Mouse (Mus musculus): ENCODE results near the gene Phf24.

Gene Phf24

DNA sequence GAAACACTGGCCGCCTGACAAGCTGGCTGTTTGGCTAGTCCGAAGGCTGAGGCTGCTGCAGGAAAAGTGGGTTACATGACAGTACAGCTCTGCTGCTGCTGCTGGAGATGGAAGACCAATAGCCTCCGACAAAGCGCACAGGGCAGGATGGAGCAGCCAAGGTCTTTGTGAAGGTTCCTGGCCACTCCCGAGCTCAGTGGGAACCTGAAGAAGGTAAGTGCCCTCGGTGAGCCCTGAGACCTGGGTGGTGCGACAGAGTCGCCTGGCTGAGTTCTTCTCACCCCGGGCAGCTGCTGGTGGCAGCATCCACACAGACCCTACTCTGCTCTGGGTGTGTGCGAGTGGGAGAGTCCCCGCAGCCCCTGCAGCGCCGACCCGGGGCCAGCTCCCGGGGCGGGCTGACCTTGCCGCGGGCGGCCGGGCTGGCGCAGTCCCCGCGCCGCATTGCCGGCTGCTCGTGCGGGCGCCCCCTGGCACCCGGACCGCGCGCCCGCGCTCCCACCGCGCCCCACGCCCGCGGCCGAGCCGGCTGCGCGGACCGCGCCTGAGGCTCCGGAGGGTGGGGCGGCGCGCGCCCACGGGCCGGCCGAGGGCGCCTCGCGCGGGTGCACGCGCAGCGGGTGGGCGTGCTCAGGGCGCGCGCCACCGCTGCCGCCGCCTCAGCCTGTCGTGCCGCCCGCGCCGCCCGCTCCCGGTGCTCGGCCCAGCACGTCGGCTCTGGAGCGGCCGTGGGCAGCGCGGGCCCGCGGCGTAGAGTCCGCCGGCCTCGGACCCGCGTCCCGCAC is at the start of gene Phf24:
TSS of gene Phf24 (plus strand) at position 44 of the 785 bp plus-strand sequence.
- no peak for DNase-seq

DNA sequence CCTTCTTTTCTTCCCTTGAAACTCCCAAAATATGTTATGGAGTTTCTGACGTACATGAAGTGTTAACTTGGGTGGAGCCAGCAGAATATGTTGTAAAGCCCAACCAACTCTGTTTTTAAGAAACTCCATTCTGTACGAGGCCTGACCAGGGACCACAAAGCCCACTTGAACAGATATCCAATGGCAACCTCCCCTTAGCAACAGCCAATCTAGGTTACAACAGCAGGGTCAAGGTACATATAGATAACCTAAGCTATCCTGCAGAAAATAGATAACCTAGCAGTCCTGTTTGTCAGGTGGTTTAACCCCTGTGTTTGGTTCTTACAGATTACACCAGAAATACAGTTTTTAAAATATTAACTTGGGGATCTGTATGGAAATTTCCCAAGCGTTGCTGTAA is 49.1 kb upstream of the Phf24 start:
- no peak for DNase-seq

DNA sequence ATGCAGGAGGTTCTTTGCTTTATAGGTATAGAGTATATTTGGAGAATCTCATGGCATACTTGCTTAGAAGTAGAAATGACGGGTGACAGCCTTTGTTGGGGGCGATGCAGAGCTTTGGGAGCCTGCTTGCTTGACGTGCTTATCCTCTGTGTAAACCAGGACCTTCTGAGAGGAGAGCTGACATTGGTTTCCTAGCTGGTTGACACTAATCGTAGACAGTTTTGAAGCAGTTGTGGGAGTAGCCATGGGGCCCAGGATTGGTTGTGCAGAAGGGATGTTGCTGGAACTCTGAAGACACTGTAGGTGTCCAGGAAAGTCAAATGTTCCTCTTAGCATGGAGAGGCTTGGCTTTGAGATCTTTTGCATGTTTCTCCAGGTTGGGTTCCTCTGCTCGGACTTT is 48.3 kb upstream of the Phf24 start:
- DNase-seq = no peak

DNA sequence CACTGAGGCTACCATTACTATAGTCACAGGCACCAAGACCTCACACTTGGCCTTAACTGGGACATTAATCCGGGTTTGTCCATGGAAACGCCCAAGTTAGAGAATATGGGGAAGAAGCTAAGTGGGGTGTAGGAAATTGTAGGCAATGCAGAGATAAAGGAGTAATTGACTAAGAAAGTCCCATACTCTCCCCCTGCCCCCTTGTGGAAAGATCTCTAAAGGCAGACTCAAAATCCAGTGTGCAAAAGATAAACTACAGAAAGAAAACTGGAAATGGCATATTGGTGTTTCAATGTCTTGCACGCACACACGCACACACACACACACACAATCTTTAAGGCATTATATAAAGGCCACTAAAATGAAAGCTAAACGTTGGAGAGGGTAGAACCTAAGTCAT is 45.7 kb upstream of the Phf24 start:
- no peak for DNase-seq

DNA sequence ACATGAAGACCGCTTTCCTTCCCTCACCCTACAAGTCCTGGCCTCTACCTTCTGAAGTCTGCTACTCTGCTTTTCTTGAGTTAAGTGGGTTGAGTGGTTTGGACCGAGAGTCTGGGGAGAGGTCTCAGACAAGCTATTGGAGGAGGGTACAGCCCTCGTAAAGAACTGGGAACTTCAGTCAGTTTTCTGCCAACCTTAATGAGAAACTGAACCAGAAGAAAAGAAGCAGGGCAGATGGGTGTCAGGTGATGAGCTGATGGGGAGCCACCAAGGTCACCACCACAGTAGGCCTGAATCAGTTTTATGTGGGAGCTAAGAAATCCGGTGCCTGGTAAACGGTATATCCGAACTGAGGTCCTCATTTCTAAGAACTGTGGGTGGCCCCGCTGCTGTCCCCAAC is 44.3 kb upstream of the Phf24 start:
- no peak for DNase-seq

DNA sequence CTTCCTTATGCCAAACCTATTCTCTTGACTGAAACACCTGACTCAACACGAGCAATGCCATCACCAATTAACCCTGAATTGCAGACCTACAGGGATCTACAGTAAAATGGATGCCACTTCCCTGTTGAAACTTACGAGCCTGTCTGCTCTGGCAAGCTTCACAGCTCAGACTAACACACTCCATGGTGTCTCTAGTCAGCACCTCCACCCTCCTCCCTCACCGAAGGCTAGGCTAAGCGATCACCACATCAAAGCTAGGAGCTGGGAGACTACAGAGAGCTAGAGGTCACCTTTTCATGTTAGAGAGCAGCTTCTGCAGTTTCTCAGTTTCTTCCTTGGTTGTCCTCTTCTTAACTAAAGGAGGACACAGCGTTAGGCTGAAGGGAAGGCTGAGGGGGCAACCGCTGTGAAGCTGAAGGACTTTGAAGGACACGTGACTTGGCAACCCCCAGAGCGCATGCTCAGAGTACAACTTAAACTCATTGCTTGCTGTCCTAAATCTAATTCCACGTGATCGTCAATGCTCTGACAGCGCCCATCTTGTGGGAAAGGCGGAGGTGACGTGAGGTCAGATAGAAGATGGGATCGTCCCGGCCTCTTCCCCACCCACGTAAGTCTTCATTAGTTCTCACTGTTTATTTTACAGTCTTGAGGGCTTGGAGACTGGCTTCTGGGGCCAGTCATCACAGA is 43.6 kb upstream of the Phf24 start:
- DNase-seq = no peak

DNA sequence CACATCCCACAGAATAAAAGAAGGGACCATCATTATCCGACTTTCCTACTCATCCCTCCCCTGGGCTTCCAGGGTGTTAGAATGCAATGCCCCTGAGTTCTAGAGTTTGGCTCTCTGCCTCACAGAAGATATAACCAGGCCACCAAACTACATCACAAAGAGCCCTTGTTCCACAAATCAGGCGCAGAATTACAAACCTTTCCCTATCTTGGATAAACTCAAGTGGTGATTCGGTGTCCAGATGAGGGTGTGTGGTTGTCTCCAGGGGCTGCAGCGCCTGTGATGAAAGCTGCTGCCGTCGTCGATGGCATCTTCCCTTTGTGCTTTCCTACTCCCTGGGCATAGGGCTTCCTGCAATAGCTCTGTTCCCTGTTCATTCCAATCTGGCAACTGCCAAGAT is 42.3 kb upstream of the Phf24 start, which contains the start of gene Fam205c:
TSS of gene Fam205c (minus strand) at position 101 of the 400 bp plus-strand sequence.
- no peak for DNase-seq

DNA sequence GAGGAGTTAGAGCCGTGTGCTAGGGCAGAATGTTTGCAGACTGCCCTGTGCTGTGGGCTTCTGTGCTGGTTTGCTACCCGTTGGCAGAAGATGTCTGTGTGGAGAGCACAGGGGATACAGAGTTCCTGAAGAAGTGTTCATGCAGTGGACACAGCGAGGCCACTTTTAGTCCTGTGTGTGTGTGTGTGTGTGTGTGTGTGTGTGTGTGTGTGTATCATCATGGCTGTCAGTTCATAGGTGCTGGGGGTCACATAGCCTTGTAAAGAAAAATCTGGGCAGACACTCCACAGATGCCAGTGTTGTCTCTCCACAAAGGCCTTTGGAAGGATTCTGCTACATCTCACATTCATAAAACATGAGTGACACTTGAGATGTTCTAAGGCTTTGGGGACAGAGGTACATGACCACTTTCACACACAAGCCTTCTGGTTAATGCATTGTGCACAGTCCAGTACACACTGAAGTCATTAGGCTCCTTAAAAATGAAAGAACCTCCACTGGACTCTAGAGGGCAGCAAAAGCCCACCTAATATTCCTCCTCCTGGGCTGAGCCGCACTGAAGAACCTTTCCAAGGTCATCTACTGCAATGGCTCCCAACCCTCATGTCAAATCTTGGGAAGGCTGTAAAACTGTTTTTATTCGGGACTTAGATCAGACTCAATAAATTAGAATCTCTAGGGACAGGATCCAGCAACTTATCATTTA is 39.7 kb upstream of the Phf24 start:
- no peak for DNase-seq

DNA sequence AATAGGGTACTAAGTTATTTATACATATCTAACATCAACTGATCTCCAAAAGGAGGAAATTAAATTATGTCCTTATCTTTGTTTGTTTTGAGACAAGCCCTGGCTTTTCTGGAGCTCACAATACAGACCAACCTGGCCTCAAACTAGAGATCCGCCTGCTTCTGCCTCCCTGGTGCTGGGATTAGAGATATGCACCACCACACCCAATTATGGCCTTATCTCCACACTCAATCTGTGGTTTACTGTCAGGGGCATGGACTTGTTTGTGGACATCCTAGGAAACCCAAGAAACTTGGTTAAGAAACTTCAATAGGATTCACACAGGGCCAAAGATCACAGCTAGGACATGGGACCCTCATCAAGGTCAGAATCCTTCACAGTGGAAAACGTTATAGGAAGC is 38.8 kb upstream of the Phf24 start:
- no peak for DNase-seq

DNA sequence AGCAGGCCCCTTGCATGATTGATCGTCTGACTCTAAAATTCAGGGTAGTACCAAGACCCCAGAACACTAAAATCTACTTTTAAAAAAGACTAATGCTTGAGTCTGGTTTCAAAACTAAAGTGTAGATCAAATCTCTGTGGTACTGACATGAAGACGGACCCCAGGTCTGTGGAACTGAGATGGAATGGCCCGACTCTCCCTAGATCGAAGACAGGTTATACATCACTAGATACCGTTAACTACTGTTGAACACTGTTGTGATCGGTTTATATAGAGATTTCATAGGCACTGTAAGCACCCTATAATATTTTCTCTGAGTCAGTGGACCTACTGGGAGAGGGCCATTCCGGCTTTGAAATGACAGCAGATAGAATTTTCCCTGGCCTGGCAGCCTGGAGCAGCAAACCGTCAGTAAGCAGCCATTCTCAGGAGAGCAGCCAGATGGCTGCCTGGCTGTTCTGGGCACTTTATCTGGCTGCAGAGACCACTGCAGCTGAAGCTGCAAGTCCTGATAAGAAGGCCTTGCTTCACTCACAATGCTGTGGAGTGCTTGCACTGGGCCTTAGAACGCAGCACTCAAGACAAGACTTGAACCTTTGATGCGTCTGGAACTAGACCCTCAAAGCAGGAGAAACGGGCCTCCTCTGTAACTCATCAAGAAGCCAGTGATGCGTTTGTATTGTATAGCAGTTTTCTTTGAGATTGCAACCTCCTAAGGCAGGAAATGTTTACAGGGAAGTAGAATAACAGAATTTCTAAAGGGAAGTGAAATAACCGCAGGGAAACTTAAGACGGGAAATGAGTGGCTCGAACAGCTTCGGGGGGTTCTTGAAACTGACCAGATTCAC is 36.4 kb upstream of the Phf24 start:
- DNase-seq = no peak

DNA sequence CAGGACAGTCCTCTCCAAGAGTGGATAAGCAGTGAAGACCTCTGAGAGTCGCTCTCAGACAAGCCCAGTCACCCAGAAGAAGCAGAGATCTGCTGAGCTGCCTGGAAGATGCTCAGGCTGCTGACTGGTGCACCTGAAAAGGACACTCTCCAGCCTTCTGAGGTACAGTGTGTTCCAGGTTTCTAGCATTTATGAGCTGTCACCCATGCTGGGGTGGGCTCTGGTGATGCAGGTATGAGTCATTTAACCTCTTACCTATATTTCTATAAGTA is 35.8 kb upstream of the Phf24 start:
- DNase-seq = no peak

DNA sequence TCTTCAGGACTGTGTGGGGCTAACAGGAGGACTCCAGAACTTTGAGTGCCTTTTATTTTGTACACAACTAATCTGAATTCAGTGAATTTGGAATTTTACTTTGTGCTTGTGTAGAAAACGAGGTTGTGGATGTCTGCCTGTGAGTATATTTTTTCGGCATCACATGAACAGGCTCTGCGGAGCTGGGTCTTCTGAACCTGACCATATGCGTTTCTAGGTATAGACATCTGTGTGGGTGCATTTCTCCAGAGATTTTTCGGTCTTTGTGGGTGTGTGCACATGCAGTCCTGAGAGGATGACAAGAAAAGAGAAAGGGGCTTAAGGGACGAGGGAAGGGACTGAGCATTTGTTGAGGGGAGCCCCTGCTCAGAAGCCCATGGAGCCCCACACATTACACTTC is 29.5 kb upstream of the Phf24 start:
- no peak for DNase-seq

DNA sequence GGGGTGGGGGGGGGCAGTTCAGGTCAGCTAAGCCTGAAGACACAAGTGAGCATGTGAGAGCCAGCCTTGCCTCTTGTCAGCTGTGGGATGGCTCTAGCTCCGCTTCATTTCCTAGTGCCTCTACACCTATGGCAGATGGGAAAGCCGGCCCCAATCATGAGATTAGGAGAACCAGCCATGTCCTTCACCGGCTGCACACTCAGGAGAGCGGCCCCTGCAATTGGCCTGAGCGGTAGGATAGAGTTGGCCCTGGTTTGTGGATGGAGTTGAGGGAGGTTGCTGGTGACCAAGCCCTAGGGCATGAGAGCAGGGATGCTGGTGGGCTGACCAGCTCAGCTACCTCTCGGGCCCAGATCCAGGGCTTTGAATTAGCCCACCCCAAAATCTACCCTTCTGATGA is 27.7 kb upstream of the Phf24 start:
- DNase-seq = no peak

DNA sequence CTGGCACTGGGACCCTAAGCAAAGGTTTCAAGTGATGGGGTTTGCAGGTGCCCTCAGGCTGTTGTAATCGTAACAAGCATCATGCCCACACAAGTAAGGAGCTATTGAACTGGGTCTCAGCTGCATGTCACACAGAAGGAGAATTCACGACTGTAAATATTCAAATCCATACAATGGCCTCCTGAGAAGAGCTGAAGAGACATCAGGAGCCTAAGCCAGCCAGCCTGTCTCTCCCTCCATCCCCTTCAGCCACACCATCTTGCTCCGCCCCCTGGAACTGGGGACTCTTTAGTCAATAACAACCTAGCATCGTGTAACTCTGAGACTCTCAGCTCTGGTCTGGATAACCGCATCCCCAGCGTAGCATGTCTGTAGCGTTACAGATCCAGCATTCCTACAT is 25.3 kb upstream of the Phf24 start:
- DNase-seq = no peak

DNA sequence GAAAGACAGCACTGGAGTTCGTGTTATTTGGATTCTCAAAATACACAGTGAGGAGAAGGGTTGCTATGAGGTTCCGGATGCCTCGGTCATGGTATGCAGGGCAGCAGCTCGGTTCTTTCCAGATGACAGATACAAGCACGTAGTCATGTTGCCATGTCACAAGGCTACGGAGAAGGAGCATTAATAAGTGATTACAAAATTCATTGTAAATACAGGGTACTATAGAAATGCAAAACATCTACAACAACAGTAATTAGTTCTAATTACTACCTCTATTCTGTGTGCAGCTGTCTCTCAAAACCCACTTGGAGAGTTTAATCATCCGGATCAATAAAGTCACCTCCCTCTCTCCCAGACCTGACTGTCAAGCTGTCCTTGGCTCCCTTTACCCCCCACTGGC is 21.3 kb upstream of the Phf24 start:
- no peak for DNase-seq

DNA sequence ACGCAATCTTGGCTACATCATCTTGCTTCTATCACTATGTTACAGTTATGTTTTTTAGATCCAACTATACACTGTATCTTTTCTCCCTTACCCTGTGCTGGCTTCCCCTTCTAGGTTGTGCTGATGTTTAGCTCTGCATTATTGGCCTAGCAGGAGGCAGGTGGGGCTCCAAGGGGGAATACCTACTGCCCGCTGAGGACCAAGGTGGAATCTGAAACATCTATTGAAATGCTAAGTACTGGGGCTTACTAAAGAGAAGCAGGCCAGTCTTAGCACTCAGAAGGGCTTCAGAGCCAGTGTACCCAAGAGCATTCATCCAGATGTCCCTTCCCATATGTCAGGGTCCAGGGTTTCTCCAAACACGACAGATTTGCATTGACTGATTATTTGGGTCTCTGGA is 17.5 kb upstream of the Phf24 start:
- DNase-seq = no peak

DNA sequence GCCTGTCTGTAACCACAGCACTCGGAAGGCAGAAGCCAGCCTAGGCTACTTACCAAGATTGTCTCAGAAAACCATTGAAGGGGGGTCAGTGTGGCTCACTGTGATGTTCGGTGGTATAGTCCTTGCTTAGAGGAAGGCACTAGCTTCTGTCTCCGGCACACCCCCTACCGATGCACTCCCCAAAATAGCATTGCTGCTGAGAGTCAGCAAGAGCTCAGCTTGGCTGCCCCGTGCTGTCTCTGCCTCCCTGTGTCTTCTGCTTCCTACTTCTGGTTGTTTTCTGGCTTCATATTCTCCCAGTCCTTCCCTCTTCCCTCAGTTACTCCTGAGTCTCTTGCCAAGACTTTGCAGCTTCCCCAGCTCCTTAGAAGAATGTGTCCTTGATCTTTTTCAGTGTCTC is 15.6 kb upstream of the Phf24 start:
- DNase-seq = no peak

DNA sequence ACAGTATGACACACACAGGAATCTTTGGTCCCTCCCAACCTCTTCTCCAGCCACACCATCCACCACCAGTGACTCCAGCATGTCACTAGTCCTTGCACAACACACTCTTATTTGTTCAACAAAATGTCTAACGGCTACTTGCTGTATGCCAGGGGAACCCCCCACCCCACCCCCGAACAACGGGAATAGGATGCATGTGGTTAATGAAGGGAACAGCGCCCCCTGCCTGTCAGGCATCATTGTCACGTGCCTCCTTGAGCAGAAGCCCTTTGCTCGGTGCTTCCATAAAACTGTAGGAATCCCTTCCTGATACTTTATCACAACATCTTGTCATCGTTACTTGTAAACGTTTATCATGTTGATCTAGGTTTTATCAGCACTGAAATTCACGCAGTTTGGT is 14.3 kb upstream of the Phf24 start:
- no peak for DNase-seq

DNA sequence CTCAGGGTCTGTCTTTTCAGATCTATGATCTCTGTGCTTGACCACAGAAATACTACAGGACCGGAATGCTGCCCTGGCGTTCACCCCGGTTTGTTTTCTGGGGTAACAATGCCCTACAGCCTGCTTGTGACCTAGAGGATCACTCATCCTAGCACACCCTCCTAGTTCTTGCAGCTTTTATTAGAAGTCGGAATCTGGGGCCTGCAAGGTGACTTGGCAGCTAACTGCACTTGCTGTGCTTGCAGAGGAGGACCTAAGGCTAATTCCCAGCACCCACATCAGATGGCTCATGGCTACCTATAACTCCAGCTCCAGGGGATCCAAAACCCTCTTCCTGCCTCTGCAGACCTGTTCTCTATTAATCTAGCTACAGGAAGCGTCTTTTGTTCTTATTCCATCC is 13.7 kb upstream of the Phf24 start:
- DNase-seq = no peak

DNA sequence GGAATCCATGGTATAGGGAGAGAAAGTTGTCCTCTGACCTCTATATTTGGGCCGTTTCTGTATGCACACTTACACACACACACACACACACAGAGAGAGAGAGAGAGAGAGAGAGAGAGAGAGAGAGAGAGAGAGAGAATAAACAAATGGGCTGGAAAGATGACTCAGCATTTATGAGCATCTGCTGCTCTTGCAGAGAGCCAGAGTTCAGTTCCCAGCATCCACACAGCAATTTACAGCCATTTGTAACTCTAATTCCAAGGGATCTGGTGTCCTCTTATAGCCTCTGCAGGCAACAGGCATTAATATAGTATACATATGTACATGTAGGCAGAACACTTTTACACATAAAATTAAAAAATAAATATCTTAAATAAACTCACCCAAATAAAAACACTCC is 12.5 kb upstream of the Phf24 start:
- DNase-seq = no peak

DNA sequence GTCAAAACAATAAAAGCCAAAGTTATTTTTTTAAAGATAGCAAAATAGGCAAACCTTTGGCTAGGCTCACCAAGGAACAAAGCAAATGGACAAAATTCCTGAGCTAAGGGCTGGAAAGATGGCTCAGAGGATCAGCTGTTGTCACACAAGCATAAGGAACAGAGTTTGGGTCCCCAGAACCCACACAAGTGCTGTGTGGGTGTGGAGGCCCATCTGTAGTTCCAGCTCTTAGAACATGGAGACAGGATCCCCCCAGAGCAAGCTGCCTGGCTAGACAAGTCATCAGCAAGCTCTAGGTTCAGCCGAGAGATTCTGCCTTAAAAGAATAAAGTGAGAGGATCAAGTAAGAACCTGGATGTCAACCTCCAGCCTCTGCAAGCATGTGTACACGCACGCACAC is 11.9 kb upstream of the Phf24 start:
- DNase-seq = no peak

DNA sequence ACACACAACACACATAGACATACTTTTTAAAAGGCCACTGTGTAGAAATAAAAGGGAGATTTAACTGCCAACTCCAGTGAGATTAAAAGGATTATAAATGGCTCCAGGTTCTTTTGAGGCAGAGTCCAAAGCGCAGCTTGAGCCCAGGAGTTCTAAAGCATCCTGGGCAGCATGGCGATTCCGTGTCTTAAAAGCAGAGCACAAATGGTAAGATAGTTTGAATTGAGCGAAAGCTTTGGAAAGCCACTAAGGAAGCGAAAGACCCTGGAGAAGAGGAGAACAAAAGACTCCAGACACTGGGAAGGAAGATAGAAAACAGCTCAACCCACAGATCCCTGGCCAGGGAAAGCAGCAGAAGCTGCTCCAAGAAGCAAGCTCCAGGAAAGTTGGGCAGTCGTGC is 11.5 kb upstream of the Phf24 start:
- DNase-seq = no peak

DNA sequence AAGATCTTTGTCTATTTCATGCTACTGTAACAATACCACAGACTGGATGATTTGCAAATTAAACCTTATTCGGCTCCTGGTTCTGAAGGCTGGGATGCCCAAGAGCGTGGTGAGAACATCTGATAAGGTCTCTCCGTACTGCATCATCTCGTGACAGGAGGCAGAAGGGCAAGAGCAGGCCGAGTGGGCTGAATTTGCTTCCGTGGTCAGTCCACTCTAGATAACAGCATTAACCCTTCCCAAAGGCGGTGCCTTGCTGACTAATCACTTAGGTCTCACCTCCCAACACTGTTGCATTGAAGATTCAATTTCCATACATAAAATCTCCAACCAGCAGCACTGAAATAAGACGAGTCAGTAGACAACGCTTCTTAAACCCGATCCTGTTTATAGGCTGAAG is 3.1 kb upstream of the Phf24 start:
- no peak for DNase-seq

Measured in thymus, adult 18-20 months (tissue).